Mouse (Mus musculus): ENCODE results near the gene Crb3. TPM values are rescaled to one million over a fixed set of nuclear protein-coding genes. Genes with fewer than 3 reads are reported as not detected.

Gene Crb3
- polyA plus RNA-seq, 2 experiments = 5.5 to 8.3 TPM

DNA sequence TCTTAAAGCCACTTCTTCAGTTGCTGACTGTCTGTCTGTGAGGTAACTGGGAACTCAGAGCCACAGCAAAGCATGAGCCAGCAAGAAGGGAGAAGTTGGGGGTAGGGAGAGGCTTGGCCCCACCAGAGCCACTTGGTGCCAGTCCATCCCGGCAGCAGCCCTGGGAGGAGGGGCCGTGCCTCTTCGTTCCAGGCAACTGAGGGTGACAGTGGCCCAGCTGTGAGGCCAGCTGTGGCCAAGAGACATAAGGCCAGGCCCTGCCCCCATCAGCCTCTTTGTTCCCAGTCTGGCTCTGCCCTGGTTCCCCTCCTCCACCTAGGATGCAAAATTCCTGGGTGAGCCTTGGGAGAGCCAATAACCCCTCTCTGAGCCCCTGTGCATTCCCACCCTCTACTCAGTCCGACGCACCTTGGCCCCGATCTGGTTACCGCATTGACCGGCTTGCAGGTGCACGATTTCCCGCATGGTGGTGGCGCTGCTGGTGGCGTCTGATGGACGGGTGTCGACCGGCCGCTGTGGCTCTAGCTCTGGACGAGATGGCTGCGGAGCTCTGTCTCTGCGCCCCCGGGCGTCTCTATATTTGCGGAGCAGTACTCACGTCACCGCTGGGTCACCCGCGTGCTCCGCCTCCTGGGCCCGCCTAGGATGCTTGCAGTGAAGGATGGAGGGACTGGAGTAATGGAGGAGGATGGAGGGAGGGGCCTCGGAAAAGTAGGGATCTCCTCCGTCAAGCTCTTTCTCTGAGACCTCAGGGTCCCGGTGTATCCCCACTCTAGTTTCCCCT lies 28.3 kb downstream of the Crb3 start, which contains the start of gene Tubb4a:
Gene Tubb4a, minus strand, starts transcription at position 734 of the 784 bp plus-strand sequence.
- H3K27ac ChIP-seq (replicated peaks; ENCODE audit: low read depth, low read length) = no peak within 1 kb of the TSS
- peaks cover 16% of the 10 kb centered on the region; the same call in 1 of the 2 replicates for H3K27me3 ChIP-seq (ENCODE audit: control insufficient read depth, insufficient read depth, low read length)
- peak; percentile 79 for ATAC-seq (ENCODE audit: low FRiP score, low read depth)
- peak within 1 kb of the TSS; percentile 34 for H3K4me3 ChIP-seq (replicated peaks; ENCODE audit: low read length)
- peak within 1 kb of the TSS; percentile 52 for H3K9ac ChIP-seq (ENCODE audit: low read depth, low read length, severe bottlenecking)
- no peak for TF ChIP-seq POLR2A (IDR thresholded peaks at IDR 0.05; ENCODE audit: borderline replicate concordance, extremely low read depth, insufficient read depth, insufficient read length)
- no peaks in the 10 kb centered on the region for H3K9me3 ChIP-seq (ENCODE audit: control insufficient read depth, low read length)
- WGBS = under 1% methylated on average over 31 of the region's 31 CpGs
- peak; percentile 22 for DNase-seq (ENCODE audit: low spot score)
- no peaks in the 10 kb centered on the region for H3K36me3 ChIP-seq (ENCODE audit: control insufficient read depth, insufficient read depth, low read length)
- H3K4me1 ChIP-seq (ENCODE audit: control insufficient read depth, insufficient read depth, low read length) = peaks cover 6% of the 10 kb centered on the region; the same call in 1 of the 2 replicates
- peak within 1 kb of the TSS; percentile 51 for H3K4me2 ChIP-seq (replicated peaks; ENCODE audit: low read depth, low read length, severe bottlenecking)

DNA sequence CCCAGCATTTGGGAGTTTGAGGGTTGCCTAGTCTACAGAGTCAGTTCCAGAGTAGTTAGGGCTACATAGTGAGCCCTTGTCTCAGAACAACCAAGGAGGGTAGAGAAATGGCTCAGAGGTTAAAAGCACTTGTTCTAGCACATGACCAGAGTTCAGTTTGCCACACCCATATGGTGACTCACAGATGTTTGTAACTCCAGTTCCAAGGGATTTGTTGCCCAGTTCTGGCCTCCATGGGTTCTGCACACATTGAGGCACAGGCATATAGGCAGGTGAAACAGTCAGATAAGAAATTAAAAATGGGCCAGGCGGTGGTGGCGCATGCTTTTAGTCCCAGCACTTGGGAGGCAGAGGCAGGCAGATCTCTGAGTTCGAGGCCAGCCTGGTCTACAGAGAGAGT lies 35.3 kb downstream of the Crb3 start:
- no peaks in the 10 kb centered on the region for H3K9me3 ChIP-seq (ENCODE audit: control insufficient read depth, low read length)
- DNase-seq (ENCODE audit: low spot score) = no peak
- WGBS = 98% methylated on average over 3 of the region's 3 CpGs

DNA sequence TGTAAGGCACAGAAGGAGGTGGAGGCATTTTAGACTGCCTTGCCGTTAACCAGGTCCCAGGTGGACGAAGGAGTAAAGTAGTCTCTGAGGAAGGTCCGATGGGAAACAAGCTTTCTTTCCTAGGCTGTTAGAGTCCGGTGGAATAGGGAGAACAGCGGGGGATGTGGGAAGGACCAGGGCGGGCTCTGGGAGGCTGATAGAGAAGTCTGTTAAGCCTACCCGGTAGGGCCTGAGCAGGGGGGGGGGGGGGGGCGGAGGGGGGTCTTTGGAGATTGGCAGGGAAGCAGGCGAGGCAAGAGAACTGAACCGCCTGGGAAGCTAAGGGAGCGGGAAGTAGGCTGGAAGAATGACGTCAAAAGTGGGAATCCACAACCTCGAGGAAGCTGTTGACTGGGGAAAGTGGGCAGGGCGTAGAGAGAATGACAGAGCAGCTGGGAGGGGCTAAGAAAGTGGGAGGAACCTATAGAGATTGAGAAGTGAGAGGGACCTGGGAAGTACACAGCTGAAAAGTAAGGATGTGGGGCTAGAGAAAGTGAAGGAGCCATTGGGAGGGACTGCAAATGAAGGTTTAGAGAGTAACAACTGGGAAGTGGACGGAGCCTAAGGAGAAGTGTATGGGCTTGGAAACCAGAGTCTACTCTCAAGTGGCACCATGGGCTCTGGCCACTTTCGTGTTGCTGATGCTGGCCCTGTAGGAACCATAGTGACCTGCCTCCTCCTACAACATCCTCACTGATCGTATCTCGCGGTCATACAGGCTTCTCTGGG lies 37.1 kb downstream of the Crb3 start:
- no peaks in the 10 kb centered on the region for H3K27me3 ChIP-seq (ENCODE audit: control insufficient read depth, insufficient read depth, low read length)
- 2% methylated on average over 16 of the region's 19 CpGs for WGBS
- H3K4me3 ChIP-seq (replicated peaks; ENCODE audit: low read length) = peak overlapping the region; percentile 21
- ATAC-seq (ENCODE audit: low FRiP score, low read depth) (peak; percentile 89), DNase-seq (ENCODE audit: low spot score) (peak; percentile 69)
- no peaks in the 10 kb centered on the region for H3K36me3 ChIP-seq (ENCODE audit: control insufficient read depth, insufficient read depth, low read length)
- no peak overlapping the region for H3K27ac ChIP-seq (replicated peaks; ENCODE audit: low read depth, low read length)
- no peaks in the 10 kb centered on the region for H3K4me1 ChIP-seq (ENCODE audit: control insufficient read depth, insufficient read depth, low read length)
- no peak for TF ChIP-seq POLR2A (IDR thresholded peaks at IDR 0.05; ENCODE audit: borderline replicate concordance, extremely low read depth, insufficient read depth, insufficient read length)
- peak overlapping the region; percentile 47 for H3K4me2 ChIP-seq (replicated peaks; ENCODE audit: low read depth, low read length, severe bottlenecking)
- H3K9me3 ChIP-seq (ENCODE audit: control insufficient read depth, low read length) = no peaks in the 10 kb centered on the region
- no peak overlapping the region for H3K9ac ChIP-seq (ENCODE audit: low read depth, low read length, severe bottlenecking)

More for the DNA sequence above, 35.3 kb downstream of the Crb3 start:
- H3K27me3 ChIP-seq (ENCODE audit: control insufficient read depth, insufficient read depth, low read length) = no peaks in the 10 kb centered on the region
- no peak overlapping the region for H3K27ac ChIP-seq (replicated peaks; ENCODE audit: low read depth, low read length)
- H3K36me3 ChIP-seq (ENCODE audit: control insufficient read depth, insufficient read depth, low read length) = no peaks in the 10 kb centered on the region
- TF ChIP-seq POLR2A (IDR thresholded peaks at IDR 0.05; ENCODE audit: borderline replicate concordance, extremely low read depth, insufficient read depth, insufficient read length) = no peak
- H3K9ac ChIP-seq (ENCODE audit: low read depth, low read length, severe bottlenecking) = no peak overlapping the region
- H3K4me3 ChIP-seq (replicated peaks; ENCODE audit: low read length) = no peak overlapping the region
- H3K4me2 ChIP-seq (replicated peaks; ENCODE audit: low read depth, low read length, severe bottlenecking) = no peak overlapping the region
- no peaks in the 10 kb centered on the region for H3K4me1 ChIP-seq (ENCODE audit: control insufficient read depth, insufficient read depth, low read length)
- no peak for ATAC-seq (ENCODE audit: low FRiP score, low read depth)

DNA sequence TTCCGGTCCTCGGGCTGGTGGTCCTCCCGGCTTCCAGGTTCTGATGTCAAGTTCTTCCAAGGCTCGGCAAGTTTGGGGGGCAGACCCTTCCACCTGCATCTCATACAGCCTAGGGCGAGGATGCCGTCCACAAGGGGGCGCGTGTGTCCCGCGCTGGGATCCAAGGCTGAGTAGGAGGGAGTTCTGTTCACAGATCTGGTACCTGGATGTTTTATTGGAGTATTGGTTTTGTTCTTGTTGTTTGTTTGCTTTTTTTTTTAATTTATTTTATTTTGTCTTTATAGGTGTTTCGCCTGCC lies 37.7 kb downstream of the Crb3 start:
- TF ChIP-seq POLR2A (IDR thresholded peaks at IDR 0.05; ENCODE audit: borderline replicate concordance, extremely low read depth, insufficient read depth, insufficient read length) = no peak
- WGBS = under 1% methylated on average over 11 of the region's 11 CpGs
- peak; percentile 82 for ATAC-seq (ENCODE audit: low FRiP score, low read depth)
- no peaks in the 10 kb centered on the region for H3K9me3 ChIP-seq (ENCODE audit: control insufficient read depth, low read length)
- H3K4me3 ChIP-seq (replicated peaks; ENCODE audit: low read length) = peak overlapping the region; percentile 21
- no peaks in the 10 kb centered on the region for H3K27me3 ChIP-seq (ENCODE audit: control insufficient read depth, insufficient read depth, low read length)
- DNase-seq (ENCODE audit: low spot score) = peak; percentile 62
- H3K9ac ChIP-seq (ENCODE audit: low read depth, low read length, severe bottlenecking) = no peak overlapping the region
- no peaks in the 10 kb centered on the region for H3K36me3 ChIP-seq (ENCODE audit: control insufficient read depth, insufficient read depth, low read length)
- H3K27ac ChIP-seq (replicated peaks; ENCODE audit: low read depth, low read length) = no peak overlapping the region
- H3K4me2 ChIP-seq (replicated peaks; ENCODE audit: low read depth, low read length, severe bottlenecking) = peak overlapping the region; percentile 47
- no peaks in the 10 kb centered on the region for H3K4me1 ChIP-seq (ENCODE audit: control insufficient read depth, insufficient read depth, low read length)

DNA sequence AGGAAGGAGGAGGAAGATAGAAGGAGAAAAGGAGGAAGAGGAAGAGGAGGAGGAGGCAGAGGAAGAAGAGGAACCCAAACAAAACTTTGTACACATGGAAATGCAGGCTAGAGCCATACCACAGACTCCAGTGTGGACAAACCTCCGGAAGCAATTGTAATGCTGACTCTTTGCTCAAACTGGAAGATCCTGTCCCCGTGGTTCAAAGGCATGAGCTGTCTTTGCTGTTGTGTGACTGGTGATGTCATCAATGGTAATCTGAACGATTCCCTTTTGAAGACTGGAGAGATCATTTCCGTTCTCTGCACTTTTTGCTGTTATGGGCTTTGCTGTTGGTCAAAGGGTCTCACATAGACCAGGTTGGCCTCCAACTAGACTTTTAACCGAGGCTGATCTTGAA lies 39.4 kb downstream of the Crb3 start:
- Histone ChIP-seq H3K27me3 (ENCODE audit: control insufficient read depth, insufficient read depth, low read length) (no peaks in the 10 kb centered on the region), H3K36me3 (ENCODE audit: control insufficient read depth, insufficient read depth, low read length) (no peaks in the 10 kb centered on the region), H3K9me3 (ENCODE audit: control insufficient read depth, low read length) (no peaks in the 10 kb centered on the region), H3K9ac (ENCODE audit: low read depth, low read length, severe bottlenecking) (no peak overlapping the region), H3K4me1 (ENCODE audit: control insufficient read depth, insufficient read depth, low read length) (no peaks in the 10 kb centered on the region), H3K4me3 (replicated peaks; ENCODE audit: low read length) (no peak overlapping the region), H3K4me2 (replicated peaks; ENCODE audit: low read depth, low read length, severe bottlenecking) (no peak overlapping the region), H3K27ac (replicated peaks; ENCODE audit: low read depth, low read length) (no peak overlapping the region)
- no peak for TF ChIP-seq POLR2A (IDR thresholded peaks at IDR 0.05; ENCODE audit: borderline replicate concordance, extremely low read depth, insufficient read depth, insufficient read length)
- no peak for DNase-seq (ENCODE audit: low spot score)
- no peak for ATAC-seq (ENCODE audit: low FRiP score, low read depth)
- WGBS = 72% methylated on average over 5 of the region's 5 CpGs

All from limb, embryonic 14.5 days (tissue).